Mouse (Mus musculus): Measurements from ENCODE around the gene Chid1. TPM values are rescaled to one million over a fixed set of nuclear protein-coding genes. Genes with fewer than 3 reads are reported as not detected.

Gene Chid1
- polyA plus RNA-seq, 1 experiment from 2014 or later, result 47.3 TPM

DNA sequence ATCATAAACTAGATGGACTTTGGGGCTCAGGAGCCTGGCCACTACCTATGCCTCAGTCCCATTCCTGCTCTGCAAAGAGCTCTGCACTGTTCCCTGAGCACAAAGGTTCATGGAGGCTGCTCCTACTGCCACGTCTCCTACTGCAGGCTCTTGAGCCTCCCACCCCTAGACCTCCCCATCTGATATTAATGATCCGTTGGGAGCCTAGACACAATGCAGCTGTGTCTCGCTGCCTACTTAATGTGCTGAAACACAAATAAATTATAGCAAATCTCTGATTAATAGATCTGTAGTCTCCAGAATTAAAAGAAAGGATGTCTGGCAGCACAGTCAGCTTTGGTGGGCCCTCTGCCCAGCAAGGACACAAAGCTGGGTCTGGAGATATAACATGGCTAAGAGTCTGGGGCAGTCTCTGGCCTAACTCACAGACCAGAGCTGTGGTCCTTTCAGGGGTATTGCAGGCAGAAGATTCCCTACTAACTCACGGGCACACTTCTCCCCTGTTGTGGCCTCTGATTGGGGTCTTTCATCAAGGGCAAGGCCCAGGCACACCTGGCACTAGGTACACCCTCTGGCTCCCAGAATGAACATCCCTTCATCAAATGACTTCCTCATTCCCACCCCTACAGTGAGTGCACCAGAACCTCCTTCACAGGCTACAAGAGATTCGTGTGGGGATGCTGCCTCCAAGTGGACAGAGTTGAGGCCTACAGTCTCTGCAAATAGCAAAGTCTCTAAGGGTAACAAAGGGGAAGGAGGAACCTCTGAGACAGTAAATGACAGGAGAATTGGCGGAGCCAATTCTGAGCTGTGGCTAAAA lies 14.7 kb downstream of the Chid1 start:
- no peak overlapping the region for H3K9ac ChIP-seq
- no peak overlapping the region for H3K27ac ChIP-seq (replicated peaks)
- WGBS, result 50% methylated on average over 6 of the region's 6 CpGs
- ATAC-seq (ENCODE audit: insufficient number of reproducible peaks, low FRiP score, low TSS enrichment, low read depth), result peak; percentile 67; the same call in 1 of the 2 replicates
- no peak overlapping the region for H3K4me3 ChIP-seq (replicated peaks)
- peaks cover 41% of the 10 kb centered on the region for H3K36me3 ChIP-seq
- H3K27me3 ChIP-seq, result no peaks in the 10 kb centered on the region
- no peaks in the 10 kb centered on the region for H3K9me3 ChIP-seq (replicated peaks)
- no peaks in the 10 kb centered on the region; the same call in 1 of the 2 replicates for H3K4me1 ChIP-seq
- H3K4me2 ChIP-seq (replicated peaks), result no peak overlapping the region

- Histone ChIP-seq H3K27me3 (no peaks in the 10 kb centered on the region), H3K27ac (replicated peaks) (no peak overlapping the region), H3K36me3 (peaks cover 34% of the 10 kb centered on the region), H3K4me1 (no peaks in the 10 kb centered on the region; the same call in 1 of the 2 replicates), H3K4me2 (replicated peaks) (no peak overlapping the region), H3K4me3 (replicated peaks) (no peak overlapping the region), H3K9me3 (replicated peaks) (no peaks in the 10 kb centered on the region), H3K9ac (no peak overlapping the region)
- 67% methylated on average over 4 of the region's 4 CpGs for WGBS
- ATAC-seq (ENCODE audit: insufficient number of reproducible peaks, low FRiP score, low TSS enrichment, low read depth), result no peak
Observed at GRCm38 (mm10) chr7:141524271-141524670, 15.4 kb downstream of the Chid1 start.

DNA sequence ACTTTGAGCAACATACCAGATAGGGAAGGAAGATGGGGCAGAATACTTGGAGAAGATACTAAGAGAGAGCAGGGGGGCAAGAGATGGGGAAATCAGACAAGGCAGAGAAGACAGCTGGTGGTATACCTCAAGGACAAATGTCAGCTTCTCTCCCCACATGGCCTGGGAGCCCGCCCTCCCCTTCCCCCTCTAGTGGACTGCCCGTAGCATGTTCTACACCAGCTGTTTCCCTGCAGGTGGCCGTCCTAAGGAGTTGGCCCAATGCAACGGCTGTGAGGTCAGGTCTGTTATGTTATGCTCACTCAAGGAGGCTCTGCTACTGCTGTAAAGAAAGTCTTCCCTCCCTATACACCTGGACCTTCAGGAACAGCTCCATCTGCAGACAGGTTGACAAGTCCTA lies 16.6 kb downstream of the Chid1 start:
- H3K36me3 ChIP-seq, result peaks cover 24% of the 10 kb centered on the region

DNA sequence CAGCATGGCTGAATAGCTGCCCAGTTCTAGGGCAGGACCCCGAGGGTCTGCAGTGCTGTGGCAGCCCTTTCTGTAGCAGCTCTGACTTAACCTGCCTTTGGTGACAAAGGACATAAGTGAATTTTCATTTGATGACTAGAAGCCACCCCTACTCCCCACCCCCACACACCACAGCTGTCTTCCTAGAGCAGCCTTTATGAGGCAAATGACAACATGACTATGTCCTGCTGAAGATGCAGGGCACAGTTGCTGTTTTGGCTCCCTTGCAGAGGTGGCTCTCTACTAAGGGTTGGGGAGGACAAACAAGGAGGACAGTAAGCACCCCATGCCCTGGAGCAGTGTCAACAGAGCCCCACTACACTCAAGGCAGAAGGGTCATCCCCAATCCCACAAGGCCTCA lies 19.9 kb downstream of the Chid1 start:
- ATAC-seq (ENCODE audit: insufficient number of reproducible peaks, low FRiP score, low TSS enrichment, low read depth), result no peak
- H3K27ac ChIP-seq (replicated peaks), result no peak overlapping the region
- no peak overlapping the region for H3K4me2 ChIP-seq (replicated peaks)
- no peaks in the 10 kb centered on the region for H3K9me3 ChIP-seq (replicated peaks)
- 0 out of 2 replicates have a peak, but pooled peaks cover 2% of the 10 kb centered on the region for H3K4me1 ChIP-seq
- H3K27me3 ChIP-seq, result no peaks in the 10 kb centered on the region
- H3K9ac ChIP-seq, result no peak overlapping the region
- 76% methylated on average over 1 of the region's 1 CpGs for WGBS
- H3K4me3 ChIP-seq (replicated peaks), result no peak overlapping the region
- peaks cover 17% of the 10 kb centered on the region; the same call in 1 of the 2 replicates for H3K36me3 ChIP-seq

More for the DNA sequence above, 16.6 kb downstream of the Chid1 start:
- Histone ChIP-seq H3K4me1 (no peaks in the 10 kb centered on the region; the same call in 1 of the 2 replicates), H3K4me2 (replicated peaks) (no peak overlapping the region), H3K27ac (replicated peaks) (no peak overlapping the region), H3K9me3 (replicated peaks) (no peaks in the 10 kb centered on the region), H3K27me3 (no peaks in the 10 kb centered on the region), H3K4me3 (replicated peaks) (no peak overlapping the region), H3K9ac (no peak overlapping the region)
- ATAC-seq (ENCODE audit: insufficient number of reproducible peaks, low FRiP score, low TSS enrichment, low read depth), result no peak
- WGBS, result 57% methylated on average over 3 of the region's 4 CpGs

GRCm38 (mm10) chr7:141518926-141519325 lies 20.7 kb downstream of the Chid1 start:
- no peak overlapping the region for H3K4me2 ChIP-seq (replicated peaks)
- H3K27me3 ChIP-seq, result no peaks in the 10 kb centered on the region
- H3K4me1 ChIP-seq, result 0 out of 2 replicates have a peak, but pooled peaks cover 2% of the 10 kb centered on the region
- 70% methylated on average over 3 of the region's 3 CpGs for WGBS
- ATAC-seq (ENCODE audit: insufficient number of reproducible peaks, low FRiP score, low TSS enrichment, low read depth), result no peak
- H3K9me3 ChIP-seq (replicated peaks), result no peaks in the 10 kb centered on the region
- peak overlapping the region; percentile 53; the same call in 1 of the 2 replicates for H3K27ac ChIP-seq (replicated peaks)
- H3K36me3 ChIP-seq, result peaks cover 19% of the 10 kb centered on the region; the same call in 1 of the 2 replicates
- H3K4me3 ChIP-seq (replicated peaks), result no peak overlapping the region
- H3K9ac ChIP-seq, result no peak overlapping the region

- Histone ChIP-seq H3K36me3 (peaks cover 24% of the 10 kb centered on the region; the same call in 1 of the 2 replicates), H3K4me2 (replicated peaks) (no peak overlapping the region), H3K9ac (no peak overlapping the region), H3K9me3 (replicated peaks) (no peaks in the 10 kb centered on the region), H3K4me3 (replicated peaks) (no peak overlapping the region), H3K4me1 (0 out of 2 replicates have a peak, but pooled peaks cover 2% of the 10 kb centered on the region), H3K27me3 (no peaks in the 10 kb centered on the region), H3K27ac (replicated peaks) (peak overlapping the region; percentile 53; the same call in 1 of the 2 replicates)
- 67% methylated on average over 5 of the region's 5 CpGs for WGBS
- no peak for ATAC-seq (ENCODE audit: insufficient number of reproducible peaks, low FRiP score, low TSS enrichment, low read depth)
Observed at GRCm38 (mm10) chr7:141518296-141518695, 21.4 kb downstream of the Chid1 start.

GRCm38 (mm10) chr7:141517638-141518037 lies 22.0 kb downstream of the Chid1 start:
- Histone ChIP-seq H3K4me3 (replicated peaks) (no peak overlapping the region), H3K9ac (no peak overlapping the region), H3K4me2 (replicated peaks) (no peak overlapping the region), H3K27ac (replicated peaks) (0 out of 2 replicates have a peak overlapping the region, but pooled peaks have one; percentile 53), H3K27me3 (no peaks in the 10 kb centered on the region), H3K36me3 (peaks cover 29% of the 10 kb centered on the region; the same call in 1 of the 2 replicates), H3K9me3 (replicated peaks) (no peaks in the 10 kb centered on the region), H3K4me1 (0 out of 2 replicates have a peak, but pooled peaks cover 2% of the 10 kb centered on the region)
- 89% methylated on average over 4 of the region's 4 CpGs for whole genome bisulfite sequencing
- ATAC-seq (ENCODE audit: insufficient number of reproducible peaks, low FRiP score, low TSS enrichment, low read depth), result no peak

DNA sequence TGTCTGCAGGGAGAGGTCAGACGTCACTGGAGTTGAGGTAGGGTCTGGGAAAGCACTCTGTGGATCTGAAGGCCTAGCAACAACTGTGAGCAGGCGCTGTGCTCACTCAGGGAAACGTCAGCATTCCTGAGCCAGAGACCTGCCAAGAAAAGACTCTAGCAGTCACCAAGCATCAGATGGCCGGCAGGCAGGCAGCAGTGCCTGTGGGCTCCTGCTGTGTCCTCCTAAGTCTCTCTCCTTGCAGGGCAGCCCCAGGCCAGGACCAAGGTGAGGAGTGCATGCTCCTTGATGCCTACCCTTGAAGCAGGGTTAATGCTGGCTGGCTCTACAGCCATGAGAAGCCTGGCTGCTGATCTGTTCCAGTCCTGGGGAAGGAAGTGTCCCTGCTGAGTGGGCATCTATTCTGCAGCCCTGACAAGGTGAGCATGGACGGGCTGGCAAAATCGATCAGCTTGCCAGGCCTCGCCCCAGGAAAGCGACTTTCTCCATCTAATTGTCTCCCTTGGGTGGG lies 28.9 kb downstream of the Chid1 start:
- H3K4me3 ChIP-seq (replicated peaks), result no peak overlapping the region
- H3K36me3 ChIP-seq, result peaks cover 45% of the 10 kb centered on the region
- WGBS, result 68% methylated on average over 8 of the region's 8 CpGs
- no peak for ATAC-seq (ENCODE audit: insufficient number of reproducible peaks, low FRiP score, low TSS enrichment, low read depth)
- no peaks in the 10 kb centered on the region for H3K9me3 ChIP-seq (replicated peaks)
- H3K4me1 ChIP-seq, result no peaks in the 10 kb centered on the region
- H3K27me3 ChIP-seq, result no peaks in the 10 kb centered on the region
- H3K27ac ChIP-seq (replicated peaks), result no peak overlapping the region
- H3K9ac ChIP-seq, result no peak overlapping the region
- no peak overlapping the region for H3K4me2 ChIP-seq (replicated peaks)

DNA sequence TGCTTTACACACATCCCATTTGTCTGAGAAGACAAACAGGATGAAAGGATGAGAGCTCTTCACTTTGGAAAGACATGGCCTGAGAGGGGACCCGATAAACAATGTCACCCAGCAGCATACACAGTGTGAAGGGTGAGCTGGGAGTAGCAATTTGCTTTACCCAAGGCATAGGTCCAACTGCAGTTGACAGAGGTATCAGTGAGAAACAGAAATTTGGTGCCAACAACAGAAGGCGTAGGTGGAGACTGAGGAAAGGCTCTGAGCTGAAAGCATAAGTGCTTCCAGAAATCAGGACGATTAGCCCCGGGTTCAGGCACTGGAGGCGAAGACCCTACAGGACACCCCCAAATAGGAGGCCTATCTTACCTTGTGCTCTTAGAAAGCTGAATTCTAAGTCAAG lies 29.5 kb downstream of the Chid1 start:
- ATAC-seq (ENCODE audit: insufficient number of reproducible peaks, low FRiP score, low TSS enrichment, low read depth), result no peak
- Histone ChIP-seq H3K4me2 (replicated peaks) (no peak overlapping the region), H3K4me3 (replicated peaks) (no peak overlapping the region), H3K4me1 (no peaks in the 10 kb centered on the region), H3K27ac (replicated peaks) (no peak overlapping the region), H3K27me3 (no peaks in the 10 kb centered on the region), H3K9me3 (replicated peaks) (no peaks in the 10 kb centered on the region), H3K9ac (no peak overlapping the region), H3K36me3 (peaks cover 42% of the 10 kb centered on the region)
- 88% methylated on average over 5 of the region's 5 CpGs for WGBS

- no peak; the same call in 1 of the 2 replicates for ATAC-seq (ENCODE audit: insufficient number of reproducible peaks, low FRiP score, low TSS enrichment, low read depth)
- Histone ChIP-seq H3K9ac (no peak overlapping the region), H3K27ac (replicated peaks) (no peak overlapping the region)
Observed at GRCm38 (mm10) chr7:141508160-141508559, 31.5 kb downstream of the Chid1 start.

GRCm38 (mm10) chr7:141506278-141506677 lies 33.4 kb downstream of the Chid1 start:
- Histone ChIP-seq H3K36me3 (peaks cover 34% of the 10 kb centered on the region), H3K4me3 (replicated peaks) (no peak overlapping the region), H3K4me1 (no peaks in the 10 kb centered on the region), H3K9ac (no peak overlapping the region), H3K27ac (replicated peaks) (no peak overlapping the region), H3K27me3 (no peaks in the 10 kb centered on the region), H3K4me2 (replicated peaks) (no peak overlapping the region), H3K9me3 (replicated peaks) (no peaks in the 10 kb centered on the region)
- 83% methylated on average over 2 of the region's 2 CpGs for WGBS
- ATAC-seq (ENCODE audit: insufficient number of reproducible peaks, low FRiP score, low TSS enrichment, low read depth), result no peak

More at GRCm38 (mm10) chr7:141508160-141508559, 31.5 kb downstream of the Chid1 start:
- H3K36me3 ChIP-seq, result peaks cover 30% of the 10 kb centered on the region
- H3K4me1 ChIP-seq, result no peaks in the 10 kb centered on the region
- no peaks in the 10 kb centered on the region for H3K9me3 ChIP-seq (replicated peaks)
- H3K4me3 ChIP-seq (replicated peaks), result no peak overlapping the region
- no peak overlapping the region for H3K4me2 ChIP-seq (replicated peaks)
- H3K27me3 ChIP-seq, result no peaks in the 10 kb centered on the region

Measured in embryonic facial prominence, embryonic 15.5 days (tissue).